Mouse (Mus musculus) midbrain, postnatal 0 days (tissue): ENCODE measurements at regions not wholly inside any gene's neighbourhood (a gene's known extent, or its start where the extent isn't known, plus 50 kb on each side); places are given as distances from the start of the nearest gene placed in this dataset.

Source experiments
- ATAC-seq: fragments of 200-750 bp; cut with Nextera tagmentation; 2 replicates; pipeline ENCODE4 v1.8.0; 2017; ENCODE audit warnings: moderate number of reproducible peaks, mild to moderate bottlenecking, moderate TSS enrichment, moderate library complexity; ENCODE audit not compliant: low FRiP score
- DNase-seq: peaks from one replicate; pipeline ENCODE4 v3.0.0-alpha.2; 2015; ENCODE audit warnings: low spot score
- H3K27ac ChIP-seq: fragments of 300-500 bp; sonication (generic); 2 replicates; pipeline ENCODE4 v1.5.1; 2014; ENCODE audit warnings: low read depth, mild to moderate bottlenecking, low read length, mixed read lengths
- H3K27me3 ChIP-seq: fragments of 300-500 bp; sonication (generic); 2 replicates; pipeline ENCODE4 v1.6.1; 2014; ENCODE audit warnings: low read length, control low read depth, mixed read lengths; ENCODE audit not compliant: insufficient read depth
- H3K36me3 ChIP-seq: fragments of 300-500 bp; sonication (generic); 2 replicates; pipeline ENCODE4 v1.6.1; 2014; ENCODE audit warnings: low read length, control low read depth, mixed read lengths; ENCODE audit not compliant: insufficient read depth
- H3K4me1 ChIP-seq: fragments of 300-500 bp; sonication (generic); 2 replicates; pipeline ENCODE4 v1.6.1; 2014; ENCODE audit warnings: mild to moderate bottlenecking, control low read depth, antibody characterized with exemption, low read length, mixed read lengths; ENCODE audit not compliant: insufficient read depth
- H3K4me2 ChIP-seq: fragments of 300-500 bp; sonication (generic); 2 replicates; pipeline ENCODE4 v1.6.1; 2014; ENCODE audit warnings: low read depth, mild to moderate bottlenecking, low read length, mixed read lengths; ENCODE audit not compliant: poor library complexity, severe bottlenecking
- H3K4me3 ChIP-seq: fragments of 300-500 bp; sonication (generic); 2 replicates; pipeline ENCODE4 v1.5.1; 2014; ENCODE audit warnings: low read depth, mild to moderate bottlenecking, low read length, moderate library complexity
- H3K9ac ChIP-seq: fragments of 300-500 bp; sonication (generic); replicated peaks from 2 replicates; pipeline ENCODE4 v1.6.1; 2014; ENCODE audit warnings: mild to moderate bottlenecking, low read length, moderate library complexity, mixed read lengths; ENCODE audit not compliant: poor library complexity, severe bottlenecking
- H3K9me3 ChIP-seq: fragments of 300-500 bp; sonication (generic); 2 replicates; pipeline ENCODE4 v1.6.1; 2016; ENCODE audit warnings: low read length, control low read depth
- CTCF ChIP-seq: IDR thresholded peaks from 2 replicates; pipeline ENCODE4 v1.5.1; 2016; ENCODE audit warnings: antibody characterized with exemption, mild to moderate bottlenecking
- WGBS: fragments of 180-500 bp; shearing (Covaris S2); extraction: QIAGEN DNeasy Blood & Tissue Kit; methylation state at CpG from one replicate; pipeline ENCODE4 v1.1.7; 2014; 5-methylcytosine and 5-hydroxymethylcytosine counted together

- H3K4me3 ChIP-seq: no peak overlapping the region
- H3K36me3 ChIP-seq: no peaks in the 10 kb centered on the region
- no peaks in the 10 kb centered on the region for H3K4me1 ChIP-seq
- H3K9ac ChIP-seq: no peak overlapping the region
- DNase-seq (no peak), ATAC-seq (no peak)
- 84% methylated on average over 4 of the region's 4 CpGs for WGBS
- no peaks in the 10 kb centered on the region for H3K9me3 ChIP-seq
- no peak overlapping the region for H3K27ac ChIP-seq
- no peak overlapping the region for H3K4me2 ChIP-seq
- no peaks in the 10 kb centered on the region for H3K27me3 ChIP-seq
- TF ChIP-seq CTCF: no peak
Observed at GRCm38 (mm10) chr12:5552607-5553006, 177.1 kb upstream of the Klhl29 start.

DNA sequence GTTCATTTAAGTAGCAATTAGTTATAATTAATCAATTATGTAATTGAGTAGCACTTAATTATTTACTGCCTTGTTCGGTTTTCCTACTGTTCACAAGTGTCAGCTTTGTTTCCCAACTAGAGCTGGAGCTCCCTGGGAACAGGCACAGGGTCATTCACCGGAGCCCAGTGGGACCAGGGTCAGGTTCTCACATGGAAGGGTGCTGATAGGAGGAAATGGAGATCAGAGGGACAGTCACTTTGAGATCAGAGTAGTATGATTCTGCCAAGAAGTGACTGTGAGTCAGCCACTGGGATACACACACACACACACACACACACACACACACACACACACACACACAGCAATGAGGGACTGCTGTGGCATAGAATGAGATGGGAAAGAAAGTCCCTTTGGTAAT is 176.4 kb upstream of the Klhl29 start:
- Histone ChIP-seq H3K9ac (no peak overlapping the region), H3K36me3 (no peaks in the 10 kb centered on the region), H3K27me3 (no peaks in the 10 kb centered on the region), H3K27ac (no peak overlapping the region), H3K9me3 (no peaks in the 10 kb centered on the region), H3K4me1 (no peaks in the 10 kb centered on the region), H3K4me3 (no peak overlapping the region), H3K4me2 (no peak overlapping the region)
- ATAC-seq (no peak), DNase-seq (no peak)
- WGBS: 88% methylated on average over 2 of the region's 2 CpGs
- no peak for TF ChIP-seq CTCF

DNA sequence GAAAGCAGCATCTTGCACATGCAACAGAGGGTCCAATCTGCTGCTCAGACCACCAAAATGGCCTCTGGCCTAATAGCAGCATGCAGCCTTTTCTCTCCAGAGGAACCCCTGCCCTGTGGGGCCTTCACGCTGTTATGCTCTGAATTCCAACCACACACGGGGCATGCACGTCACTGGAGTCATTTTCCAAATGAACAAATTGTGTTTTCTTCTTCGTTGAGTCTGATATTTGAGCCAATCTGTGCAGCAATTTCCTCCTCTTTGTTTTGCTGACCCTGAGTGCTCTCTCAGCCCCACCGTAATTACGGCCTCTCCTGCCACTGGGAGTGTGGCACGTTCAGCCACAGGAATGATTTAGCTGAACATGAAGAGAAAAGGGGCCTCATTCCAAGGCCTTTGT is 174.3 kb upstream of the Klhl29 start:
- Histone ChIP-seq H3K27me3 (no peaks in the 10 kb centered on the region), H3K27ac (no peak overlapping the region), H3K4me1 (no peaks in the 10 kb centered on the region), H3K9ac (no peak overlapping the region), H3K4me2 (no peak overlapping the region), H3K4me3 (no peak overlapping the region), H3K9me3 (no peaks in the 10 kb centered on the region), H3K36me3 (no peaks in the 10 kb centered on the region)
- TF ChIP-seq CTCF: no peak
- ATAC-seq (no peak), DNase-seq (no peak)
- WGBS: 55% methylated on average over 7 of the region's 7 CpGs

GRCm38 (mm10) chr12:5547698-5548097 is 172.2 kb upstream of the Klhl29 start:
- TF ChIP-seq CTCF: no peak
- Histone ChIP-seq H3K4me2 (no peak overlapping the region), H3K27ac (no peak overlapping the region), H3K4me1 (no peaks in the 10 kb centered on the region), H3K9me3 (no peaks in the 10 kb centered on the region), H3K36me3 (no peaks in the 10 kb centered on the region), H3K27me3 (no peaks in the 10 kb centered on the region), H3K4me3 (no peak overlapping the region), H3K9ac (no peak overlapping the region)
- 66% methylated on average over 5 of the region's 5 CpGs for WGBS
- no peak for DNase-seq
- ATAC-seq: no peak

GRCm38 (mm10) chr12:5542701-5543100 is 167.2 kb upstream of the Klhl29 start:
- ATAC-seq (no peak), DNase-seq (no peak)
- Histone ChIP-seq H3K36me3 (no peaks in the 10 kb centered on the region), H3K4me1 (no peaks in the 10 kb centered on the region), H3K4me3 (no peak overlapping the region), H3K27me3 (no peaks in the 10 kb centered on the region), H3K9me3 (no peaks in the 10 kb centered on the region), H3K9ac (no peak overlapping the region), H3K4me2 (no peak overlapping the region), H3K27ac (no peak overlapping the region)
- TF ChIP-seq CTCF: no peak

- ATAC-seq (no peak), DNase-seq (no peak)
- H3K9ac ChIP-seq: no peak overlapping the region
- no peak for TF ChIP-seq CTCF
- no peak overlapping the region for H3K27ac ChIP-seq
- WGBS: 81% methylated on average over 4 of the region's 4 CpGs
- H3K4me1 ChIP-seq: no peaks in the 10 kb centered on the region
- H3K4me2 ChIP-seq: no peak overlapping the region
- H3K27me3 ChIP-seq: no peaks in the 10 kb centered on the region
- no peak overlapping the region for H3K4me3 ChIP-seq
- H3K9me3 ChIP-seq: no peaks in the 10 kb centered on the region
- H3K36me3 ChIP-seq: no peaks in the 10 kb centered on the region
Observed at GRCm38 (mm10) chr12:5496299-5496698, 120.8 kb upstream of the Klhl29 start.
